Comparison of ENCODE assay signal across 10 mouse cellular contexts in genomic region chr10:21628555-21628954, GRCm38 (mm10). TPM values are rescaled to one million over a fixed set of nuclear protein-coding genes. Genes with fewer than 3 reads are reported as not detected.
DNase-seq lines count a peak whose midpoint lies in the region; ATAC-seq and TF ChIP-seq lines count a peak whose summit lies in the region.
"Had no signal": no experiment of that assay in that cellular context is flagged by ENCODE, and none has a peak within 500 bp of the region (broad histone marks: within the 10 kb centered on the region; RNA-seq: fewer than 3 reads in every experiment).

No protein-coding gene starts in this region.

- no peaks in the 10 kb centered on the region for H3K36me3 ChIP-seq in intestine, embryonic 16.5 days (ENCODE audit: control insufficient read depth, insufficient read depth, low read length)

- no peaks in the 10 kb centered on the region for H3K9me3 ChIP-seq in intestine, embryonic 16.5 days (ENCODE audit: control insufficient read depth, low read length)

- no peaks in the 10 kb centered on the region for H3K27me3 ChIP-seq in intestine, embryonic 16.5 days (replicated peaks; ENCODE audit: control insufficient read depth, insufficient read depth, low read length)

- peak; percentile 83 to 89 for DNase-seq in adrenal gland, adult (ENCODE audit: inconsistent age in 2 of 2, low spot score in 1 of 2)
- no peak for DNase-seq in adrenal gland, postnatal 4 days (ENCODE audit: low spot score in 2 of 2)
- DNase-seq in lung, adult 18-20 months, result peak; percentile 67 to 73
- no peak for DNase-seq in lung, adult 2 months
- peak; percentile 57 to 58 for DNase-seq in kidney, adult 8-10 months
- DNase-seq in skeletal muscle tissue, adult 2 months (ENCODE audit: low read depth, low spot score), result peak; percentile 91

- no peak overlapping the region for H3K9ac ChIP-seq in intestine, embryonic 16.5 days (ENCODE audit: low read depth, low read length)

- no peaks in the 10 kb centered on the region; the same call in 1 of the 2 replicates for H3K4me1 ChIP-seq in lung, adult 2 months (ENCODE audit: control insufficient read depth, insufficient read depth, low read length)
- no peaks in the 10 kb centered on the region for H3K4me1 ChIP-seq in intestine, embryonic 16.5 days (ENCODE audit: control insufficient read depth, insufficient read depth, low read length)

- no peak for TF ChIP-seq POLR2A in lung, adult 2 months (IDR thresholded peaks at IDR 0.05; ENCODE audit: borderline replicate concordance, extremely low read depth, low read depth, low read length)

- H3K27ac ChIP-seq in intestine, embryonic 16.5 days (ENCODE audit: low read length), result no peak overlapping the region

- H3K4me3 ChIP-seq in lung, adult 2 months (replicated peaks; ENCODE audit: extremely low read depth, low read depth, low read length), result no peak overlapping the region
- no peak overlapping the region for H3K4me3 ChIP-seq in intestine, embryonic 16.5 days (ENCODE audit: low read length)
- H3K4me3 ChIP-seq: erythroblast, embryonic 14.5 days had no signal

- 40% methylated on average over 5 of the region's 5 CpGs for WGBS in lung, adult 2 months
- 58% methylated on average over 5 of the region's 5 CpGs for WGBS in intestine, embryonic 16.5 days

- no peak overlapping the region for H3K4me2 ChIP-seq in intestine, embryonic 16.5 days (ENCODE audit: low read depth, low read length)

- TF ChIP-seq CTCF in lung, adult 2 months (IDR thresholded peaks at IDR 0.05; ENCODE audit: insufficient read depth, low read length), result no peak

- ATAC-seq in erythroid progenitor cell, adult 5-6 weeks (replicated peaks; ENCODE audit: low FRiP score, poor library complexity, severe bottlenecking), result no peak
- no peak for ATAC-seq in intestine, embryonic 16.5 days

RNA-seq across cellular contexts. Expression of gene 1700020N01Rik, which starts 35.6 kb away (rescaled TPM):
- under 1 TPM in 1 of 2 experiments, not detected in 1; 0.36 TPM for total RNA-seq in adrenal gland, postnatal 4 days (2021)
- polyA plus RNA-seq in lung, adult 2 months (2012; rRNA removed), result not detected in 2 replicates
- not detected in 2 replicates for total RNA-seq in erythroid progenitor cell, adult 5-6 weeks (2015; ENCODE audit: low replicate concordance)
- total RNA-seq in erythroid progenitor cell, adult 5-6 weeks (2017; ENCODE audit: low replicate concordance), result not detected in 2 replicates
- 0.21 TPM in 1 of 2 replicates, not detected in the other for polyA plus RNA-seq in intestine, embryonic 16.5 days (2015; fragmentation: Nextera tagmentation; extraction: Ambion mirVana)
- total RNA-seq: left cerebral cortex, postnatal 25 days had no signal
- polyA plus RNA-seq: erythroblast, embryonic 14.5 days had no signal

Comparison
In these comparisons a context has a peak if more than half of its experiments do, and no peak if none do; other contexts are left out.
1. DNase-seq: peak in adrenal gland, adult (2 of 2), lung, adult 18-20 months (2 of 2), kidney, adult 8-10 months (2 of 2) and skeletal muscle tissue, adult 2 months (single experiment); none in adrenal gland, postnatal 4 days (0 of 2) and lung, adult 2 months (single experiment).